Mouse (Mus musculus) liver, embryonic 12.5 days (tissue): ENCODE measurements around the gene Phlda2. TPM values are rescaled to one million over a fixed set of nuclear protein-coding genes. Genes with fewer than 3 reads are reported as not detected.

Source experiments
- ATAC-seq: fragments of 200-750 bp; cut with Nextera tagmentation; 2 replicates; pipeline ENCODE4 v1.8.0; 2017; ENCODE audit warnings: moderate number of reproducible peaks, mild to moderate bottlenecking, moderate library complexity
- H3K27ac ChIP-seq: fragments of 300-500 bp; sonication (generic); 2 replicates; pipeline ENCODE4 v1.5.1; 2016; ENCODE audit warnings: mild to moderate bottlenecking
- H3K27me3 ChIP-seq: fragments of 300-500 bp; sonication (generic); replicated peaks from 2 replicates; pipeline ENCODE4 v1.6.1; 2016; ENCODE audit warnings: mild to moderate bottlenecking, moderate library complexity
- H3K36me3 ChIP-seq: fragments of 300-500 bp; sonication (generic); 2 replicates; pipeline ENCODE4 v1.6.1; 2016; ENCODE audit warnings: mild to moderate bottlenecking, moderate library complexity
- H3K4me1 ChIP-seq: fragments of 300-500 bp; sonication (generic); 2 replicates; pipeline ENCODE4 v1.6.1; 2016
- H3K4me2 ChIP-seq: fragments of 300-500 bp; sonication (generic); 2 replicates; pipeline ENCODE4 v1.6.1; 2016; ENCODE audit warnings: mild to moderate bottlenecking, moderate library complexity
- H3K4me3 ChIP-seq: fragments of 300-500 bp; sonication (generic); 2 replicates; pipeline ENCODE4 v1.5.1; 2016; ENCODE audit warnings: mild to moderate bottlenecking, moderate library complexity
- H3K9ac ChIP-seq: fragments of 300-500 bp; sonication (generic); 2 replicates; pipeline ENCODE4 v1.6.1; 2016; ENCODE audit warnings: mild to moderate bottlenecking, moderate library complexity
- H3K9me3 ChIP-seq: fragments of 300-500 bp; sonication (generic); replicated peaks from 2 replicates; pipeline ENCODE4 v1.6.1; 2016; ENCODE audit warnings: mild to moderate bottlenecking, moderate library complexity
- WGBS: fragments of 180-500 bp; shearing (Covaris S2); methylation state at CpG from one replicate; pipeline ENCODE4 v1.1.7; 2016; ENCODE audit not compliant: insufficient replicate concordance; 5-methylcytosine and 5-hydroxymethylcytosine counted together
- polyA plus RNA-seq: library from polyadenylated mRNA; unstranded; fragments of >200 nt; fragmentation: Nextera tagmentation; extraction: Ambion mirVana; gene quantifications from 2 replicates; pipeline ENCODE4 v1.2.1, GENCODE M21; 2016

Gene Phlda2
- polyA plus RNA-seq, 1 experiment from 2014 or later, result 18.1 TPM

DNA sequence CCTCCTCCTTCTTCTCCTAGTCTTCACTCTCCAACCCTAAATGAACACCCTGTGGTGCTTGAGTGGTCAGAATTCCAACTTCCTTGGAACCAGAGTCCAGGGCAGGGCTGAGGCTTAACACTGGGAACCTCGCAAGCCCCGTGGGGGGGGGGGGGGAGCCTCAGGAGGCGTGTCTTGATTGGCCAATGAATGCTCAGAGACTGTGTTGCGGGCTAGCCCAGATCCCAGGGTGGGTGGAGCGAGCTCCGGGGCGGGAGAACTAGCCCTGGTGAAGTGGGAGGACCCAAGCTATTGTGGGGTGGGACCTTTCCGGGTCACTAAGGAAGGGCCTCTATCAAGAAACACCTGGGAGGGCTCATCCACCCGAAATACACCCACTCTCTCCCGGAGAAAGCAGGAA lies 28.1 kb downstream of the Phlda2 start:
- no peak overlapping the region for H3K4me2 ChIP-seq
- no peak overlapping the region for H3K27ac ChIP-seq

DNA sequence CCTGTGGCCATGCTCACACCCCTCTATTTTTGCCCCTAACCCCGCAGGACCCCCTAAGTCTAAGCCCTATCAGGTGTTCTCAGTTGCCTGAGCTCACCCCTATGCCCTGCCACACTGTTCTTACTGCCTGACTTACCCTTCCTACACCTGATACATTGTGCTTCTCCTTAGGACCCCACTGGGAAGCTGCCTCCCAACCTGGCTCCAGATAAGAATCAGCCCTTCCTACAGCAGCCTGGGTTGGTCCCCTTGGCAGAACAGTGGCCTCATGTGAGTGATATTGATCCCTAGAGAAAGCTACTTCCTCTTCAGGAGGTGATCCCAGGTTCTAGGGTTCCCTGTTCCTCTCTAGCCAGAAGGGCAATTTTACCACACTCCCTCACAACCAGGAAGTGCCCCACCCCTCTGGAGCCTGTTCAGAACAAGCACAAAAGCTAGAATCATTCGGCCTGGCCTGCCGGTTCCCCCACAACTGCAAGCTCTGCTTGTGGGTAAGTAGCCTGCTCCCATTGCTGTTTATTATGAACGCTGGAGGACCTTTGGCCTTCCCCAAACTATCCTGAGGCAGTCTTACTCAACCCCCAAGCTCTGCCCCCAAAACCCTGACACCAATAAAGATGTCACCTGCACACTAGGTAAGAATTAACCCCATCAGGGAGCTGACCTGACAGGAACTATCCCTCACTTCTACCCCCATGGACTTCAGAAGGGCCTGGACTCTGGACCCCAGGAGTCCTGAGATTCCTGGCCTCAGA lies 29.4 kb downstream of the Phlda2 start, which contains the start of gene Slc22a18:
Slc22a18 (plus strand) TSS at position 390 of the 755 bp plus-strand sequence.
- no peak for ATAC-seq
- Histone ChIP-seq H3K4me1 (peaks cover 25% of the 10 kb centered on the region), H3K4me2 (peak within 1 kb of the TSS; percentile 34), H3K9me3 (no peaks in the 10 kb centered on the region), H3K4me3 (no peak within 1 kb of the TSS; the same call in 1 of the 2 replicates), H3K27me3 (peaks cover 11% of the 10 kb centered on the region; the same call in 1 of the 2 replicates), H3K36me3 (no peaks in the 10 kb centered on the region), H3K9ac (peak within 1 kb of the TSS; percentile 14; the same call in 1 of the 2 replicates), H3K27ac (no peak within 1 kb of the TSS)
- 26% methylated on average over 4 of the region's 4 CpGs for WGBS

More for the DNA sequence above, 28.1 kb downstream of the Phlda2 start:
- 17% methylated on average over 10 of the region's 10 CpGs for WGBS
- Histone ChIP-seq H3K27me3 (peaks cover 10% of the 10 kb centered on the region; the same call in 1 of the 2 replicates), H3K4me3 (no peak overlapping the region), H3K9ac (no peak overlapping the region), H3K4me1 (peaks cover 20% of the 10 kb centered on the region), H3K9me3 (no peaks in the 10 kb centered on the region), H3K36me3 (no peaks in the 10 kb centered on the region)
- peak; percentile 30; the same call in 1 of the 2 replicates for ATAC-seq

DNA sequence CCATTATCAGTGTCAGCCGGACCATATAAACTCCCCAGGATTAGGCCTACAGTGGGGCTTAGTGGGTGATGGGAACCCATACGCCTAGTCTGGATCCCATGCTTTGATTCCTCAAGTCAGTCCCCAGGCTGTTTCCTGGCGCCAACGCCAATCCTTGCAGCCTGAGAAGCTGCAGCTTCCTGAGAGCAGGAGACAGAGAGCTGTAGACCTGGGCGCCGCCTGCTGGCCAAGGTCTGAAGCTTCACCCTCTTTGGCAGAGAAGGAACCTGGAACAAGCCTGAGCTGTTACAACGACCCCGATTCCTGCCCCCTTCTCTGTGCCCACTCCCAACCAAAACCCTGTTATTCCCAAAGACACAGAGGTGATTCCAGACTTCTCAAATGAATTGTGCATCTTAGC lies 33.0 kb downstream of the Phlda2 start:
- Histone ChIP-seq H3K4me3 (no peak overlapping the region), H3K9ac (no peak overlapping the region), H3K4me2 (no peak overlapping the region), H3K4me1 (peaks cover 27% of the 10 kb centered on the region), H3K27me3 (peaks cover 40% of the 10 kb centered on the region), H3K36me3 (no peaks in the 10 kb centered on the region), H3K27ac (no peak overlapping the region), H3K9me3 (no peaks in the 10 kb centered on the region)
- no peak for ATAC-seq
- WGBS, result 18% methylated on average over 8 of the region's 8 CpGs

DNA sequence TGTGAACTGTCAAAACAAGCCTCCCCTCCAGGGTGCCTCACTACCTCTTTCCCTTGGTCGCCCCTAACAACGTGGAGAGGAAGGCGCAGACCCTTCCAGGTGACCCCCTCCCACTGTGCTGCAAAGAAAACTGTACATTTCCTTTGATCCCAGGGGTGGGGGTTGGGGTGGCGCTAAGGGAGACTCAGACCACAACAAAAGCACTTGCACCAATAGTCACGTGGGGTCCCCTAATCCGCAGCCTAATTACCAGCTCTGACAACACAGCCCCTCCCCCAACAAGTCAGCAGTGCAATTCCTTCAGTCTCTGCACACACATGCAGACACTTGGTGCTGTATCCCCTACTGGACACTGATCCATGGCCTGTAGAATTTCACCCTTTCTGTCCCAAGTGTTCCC lies 35.2 kb downstream of the Phlda2 start:
- no peak for ATAC-seq
- Histone ChIP-seq H3K27ac (no peak overlapping the region), H3K9ac (no peak overlapping the region), H3K36me3 (no peaks in the 10 kb centered on the region), H3K9me3 (no peaks in the 10 kb centered on the region), H3K4me1 (peaks cover 21% of the 10 kb centered on the region), H3K27me3 (peaks cover 63% of the 10 kb centered on the region), H3K4me2 (no peak overlapping the region), H3K4me3 (no peak overlapping the region)
- WGBS, result 21% methylated on average over 6 of the region's 6 CpGs

DNA sequence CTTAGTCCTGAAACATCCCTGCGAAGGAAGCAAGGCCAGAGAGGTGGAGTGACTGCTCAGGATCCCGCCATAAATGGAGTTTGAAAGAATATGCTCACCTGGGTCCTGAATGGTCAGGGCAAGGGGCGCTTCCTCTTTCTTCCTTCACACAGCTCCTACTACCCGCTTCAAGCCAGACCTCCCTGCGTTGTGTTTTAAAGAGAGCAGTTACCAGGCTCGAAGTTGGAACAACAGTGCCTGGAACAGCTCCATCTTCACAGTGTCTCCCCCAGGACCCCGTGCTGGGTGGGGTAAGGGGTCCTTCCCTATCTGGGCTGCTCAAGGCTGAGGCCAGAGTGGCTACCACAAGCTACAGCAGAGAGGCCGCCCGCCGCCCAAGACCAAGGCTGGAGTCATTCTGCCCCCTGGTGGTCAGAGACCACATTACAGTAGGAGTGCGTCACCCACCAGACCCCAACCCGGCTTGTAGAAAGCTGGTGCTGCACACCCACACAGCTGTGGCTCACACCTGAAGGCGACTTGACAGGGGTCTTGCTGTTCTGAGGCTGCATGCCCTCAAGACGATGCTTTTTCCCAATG lies 36.8 kb downstream of the Phlda2 start:
- Histone ChIP-seq H3K27me3 (peaks cover 78% of the 10 kb centered on the region), H3K36me3 (no peaks in the 10 kb centered on the region), H3K4me2 (0 out of 2 replicates have a peak overlapping the region, but pooled peaks have one; percentile 1), H3K4me1 (peaks cover 24% of the 10 kb centered on the region), H3K27ac (no peak overlapping the region), H3K9ac (no peak overlapping the region), H3K9me3 (peaks cover 9% of the 10 kb centered on the region), H3K4me3 (no peak overlapping the region)
- WGBS, result 21% methylated on average over 14 of the region's 14 CpGs
- ATAC-seq, result no peak; the same call in 1 of the 2 replicates

DNA sequence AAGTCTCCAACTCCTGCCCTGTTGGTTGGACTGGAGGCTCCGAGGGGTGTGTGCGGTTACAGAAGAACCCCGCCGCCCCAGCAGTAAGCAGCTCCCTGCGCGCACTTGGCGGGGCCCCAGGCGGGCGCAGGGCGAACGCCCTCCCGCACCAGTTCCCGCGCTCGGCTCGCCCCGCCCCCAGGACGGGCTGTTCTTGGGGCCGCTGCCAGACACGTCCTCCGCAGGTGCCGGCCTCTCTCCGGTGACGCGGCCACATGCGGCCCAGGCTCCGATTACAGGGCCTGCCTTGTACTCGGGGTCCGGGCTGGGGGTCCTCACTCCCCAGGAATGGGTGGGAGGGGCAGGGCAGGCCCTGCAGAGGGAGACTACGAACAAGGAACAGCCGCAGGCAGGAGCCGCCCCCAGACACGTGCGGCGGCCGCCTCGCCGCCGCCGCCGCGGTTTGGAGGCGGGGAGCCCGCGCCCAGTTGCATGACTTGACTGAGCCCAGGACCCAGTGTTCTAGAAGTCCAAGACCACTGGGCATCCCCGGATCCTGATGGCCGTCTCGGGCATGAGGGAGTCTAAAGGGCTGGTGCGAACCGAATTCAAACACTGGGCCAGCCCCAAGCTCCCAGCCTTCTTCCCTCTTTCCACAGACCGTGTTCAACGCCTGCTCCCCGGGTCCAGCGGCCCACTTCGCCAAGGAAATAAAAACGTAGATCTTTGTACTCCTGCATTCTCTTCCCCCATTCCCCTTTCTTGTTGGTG lies 38.0 kb downstream of the Phlda2 start:
- H3K27me3 ChIP-seq, result peaks cover 90% of the 10 kb centered on the region
- H3K36me3 ChIP-seq, result 0 out of 2 replicates have a peak, but pooled peaks cover 3% of the 10 kb centered on the region
- peaks cover 33% of the 10 kb centered on the region for H3K4me1 ChIP-seq
- H3K4me3 ChIP-seq, result peak overlapping the region; percentile 47
- H3K4me2 ChIP-seq, result peak overlapping the region; percentile 70
- peak overlapping the region; percentile 55; the same call in 1 of the 2 replicates for H3K27ac ChIP-seq
- WGBS, result 21% methylated on average over 56 of the region's 56 CpGs
- ATAC-seq, result peak; percentile 9; the same call in 1 of the 2 replicates
- peak overlapping the region; percentile 40 for H3K9ac ChIP-seq
- H3K9me3 ChIP-seq, result peaks cover 21% of the 10 kb centered on the region

DNA sequence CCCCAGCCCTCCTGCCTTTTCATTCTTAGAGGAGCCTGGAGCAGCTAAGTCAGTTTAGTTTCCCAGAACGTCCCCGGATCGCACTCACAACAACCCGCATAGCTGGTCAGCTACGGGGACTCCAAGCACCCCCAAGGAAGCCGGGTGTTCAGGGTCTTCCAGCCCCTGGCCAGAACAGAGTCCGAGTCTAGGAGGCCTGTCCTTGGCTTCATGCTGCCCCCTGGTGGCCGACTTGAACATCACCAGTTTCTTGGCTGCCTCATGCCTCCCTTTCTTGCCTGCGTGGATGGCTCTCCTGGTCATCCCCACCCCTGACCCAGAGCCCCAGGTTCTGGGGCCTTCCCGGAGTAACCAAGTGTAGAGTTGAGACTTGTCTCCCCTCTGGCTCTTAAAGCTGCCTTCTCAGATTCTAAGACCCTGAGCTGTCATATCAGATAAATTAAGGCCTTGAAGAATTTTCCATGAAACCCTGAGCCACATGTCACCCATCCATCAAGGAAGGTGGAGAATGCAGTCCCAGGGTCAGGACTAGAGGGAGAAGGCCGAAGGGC lies 39.0 kb downstream of the Phlda2 start:
- WGBS, result 25% methylated on average over 11 of the region's 11 CpGs
- Histone ChIP-seq H3K36me3 (peaks cover 6% of the 10 kb centered on the region; the same call in 1 of the 2 replicates), H3K4me1 (peaks cover 28% of the 10 kb centered on the region), H3K4me3 (no peak overlapping the region), H3K27ac (0 out of 2 replicates have a peak overlapping the region, but pooled peaks have one; percentile 55), H3K9me3 (peaks cover 32% of the 10 kb centered on the region), H3K4me2 (no peak overlapping the region), H3K27me3 (peaks cover 99% of the 10 kb centered on the region), H3K9ac (no peak overlapping the region)
- ATAC-seq, result no peak

DNA sequence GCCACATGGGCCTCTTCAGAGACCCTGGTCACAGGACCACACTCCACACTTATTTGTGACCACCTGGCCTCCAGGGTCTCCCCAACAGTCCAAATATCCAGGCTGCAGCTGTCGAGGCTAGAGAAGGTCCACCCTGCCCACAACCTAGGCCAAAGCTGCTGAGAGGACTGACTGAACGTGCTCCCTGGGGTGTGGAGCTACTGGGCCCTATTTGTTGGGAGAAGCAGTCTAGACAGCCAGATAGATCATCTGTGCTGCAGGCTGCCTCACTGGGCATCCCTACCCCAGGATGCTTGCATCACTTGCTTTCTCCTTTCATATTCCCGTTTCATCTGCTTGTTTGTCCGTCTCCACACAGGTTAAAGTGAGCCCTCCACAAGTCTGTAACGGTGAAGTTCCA lies 40.4 kb downstream of the Phlda2 start:
- Histone ChIP-seq H3K27ac (no peak overlapping the region), H3K36me3 (peaks cover 6% of the 10 kb centered on the region; the same call in 1 of the 2 replicates), H3K9me3 (peaks cover 34% of the 10 kb centered on the region), H3K4me2 (no peak overlapping the region), H3K27me3 (peaks cover 99% of the 10 kb centered on the region), H3K9ac (no peak overlapping the region), H3K4me1 (peaks cover 25% of the 10 kb centered on the region), H3K4me3 (no peak overlapping the region)
- no peak for ATAC-seq
- 64% methylated on average over 5 of the region's 5 CpGs for WGBS

DNA sequence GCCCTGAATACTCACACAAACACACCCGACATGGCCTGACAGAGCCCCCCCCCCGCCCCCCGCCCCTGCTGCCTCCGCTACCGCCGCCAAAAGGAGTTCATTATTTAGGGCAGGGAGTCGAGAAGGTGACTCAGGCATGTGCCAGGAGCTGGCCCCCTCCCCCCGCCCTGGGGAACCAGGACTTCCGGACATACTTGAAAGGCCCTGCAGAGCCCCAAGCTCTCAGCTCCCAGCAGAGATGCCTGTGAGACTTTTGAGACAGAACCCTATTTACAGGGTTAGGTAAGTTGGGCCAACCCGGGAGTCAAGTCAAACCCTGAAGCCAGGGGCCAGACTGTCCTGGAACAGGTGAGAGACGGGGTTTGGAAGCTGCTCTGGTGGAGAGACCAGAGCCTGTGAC lies 41.0 kb downstream of the Phlda2 start:
- ATAC-seq, result no peak
- Histone ChIP-seq H3K4me1 (peaks cover 24% of the 10 kb centered on the region), H3K27ac (no peak overlapping the region), H3K36me3 (peaks cover 6% of the 10 kb centered on the region; the same call in 1 of the 2 replicates), H3K4me3 (no peak overlapping the region), H3K9ac (no peak overlapping the region), H3K4me2 (peak overlapping the region; percentile 68; the same call in 1 of the 2 replicates), H3K27me3 (peaks cover 100% of the 10 kb centered on the region), H3K9me3 (peaks cover 34% of the 10 kb centered on the region)
- WGBS, result 36% methylated on average over 11 of the region's 11 CpGs

DNA sequence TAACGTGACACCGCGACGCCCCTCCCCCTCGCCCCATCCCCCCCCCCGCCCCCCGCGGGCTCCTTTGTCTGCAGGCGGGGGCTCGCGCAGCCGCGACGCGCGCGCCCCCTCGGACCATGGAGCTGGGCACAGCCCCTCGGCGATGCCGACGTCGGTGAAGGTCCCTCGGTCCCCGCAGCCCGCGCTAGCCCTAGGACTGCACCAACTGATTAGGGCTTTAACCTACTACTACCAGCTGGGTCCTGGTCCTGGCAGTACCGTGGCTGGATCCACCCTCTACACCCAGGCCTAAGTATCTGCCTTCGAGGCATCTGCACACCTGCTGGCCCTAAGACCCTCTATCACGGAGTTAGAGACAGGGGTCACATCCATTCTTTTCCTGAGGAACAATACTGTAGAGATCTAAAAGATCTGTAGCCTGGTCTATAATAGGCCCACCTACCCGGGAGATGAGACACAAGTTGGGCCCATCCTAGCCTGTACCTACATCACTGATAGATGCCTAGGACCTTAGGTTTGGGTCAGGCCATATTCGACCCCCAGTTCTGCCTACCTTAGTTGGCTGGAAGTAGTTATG lies 41.6 kb downstream of the Phlda2 start:
- 26% methylated on average over 19 of the region's 32 CpGs for WGBS

DNA sequence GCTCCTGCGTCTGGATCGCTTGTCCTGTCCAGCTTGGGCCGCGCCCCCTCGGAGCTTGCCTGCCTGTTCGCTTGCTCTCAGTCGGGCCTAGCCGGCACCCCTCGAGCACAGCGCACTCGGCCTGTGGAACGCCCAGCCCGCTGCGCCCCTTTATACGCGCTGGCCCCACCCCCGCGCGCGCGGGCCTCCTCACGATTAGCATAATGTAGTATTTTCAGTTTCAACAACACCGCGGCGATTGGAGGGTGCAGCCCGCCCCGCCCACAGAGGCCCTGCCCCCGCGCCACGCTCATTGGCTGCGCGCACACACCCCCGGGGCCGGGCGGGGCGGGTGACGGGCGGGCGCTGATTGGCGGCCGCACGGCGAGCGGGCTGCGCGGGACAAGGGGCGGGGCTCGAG lies 42.1 kb downstream of the Phlda2 start, which contains the start of gene Cdkn1c:
Cdkn1c (minus strand) TSS at position 177 of the 400 bp plus-strand sequence.
- peaks cover 100% of the 10 kb centered on the region for H3K27me3 ChIP-seq
- peaks cover 6% of the 10 kb centered on the region; the same call in 1 of the 2 replicates for H3K36me3 ChIP-seq
- peak within 1 kb of the TSS; percentile 19 for H3K9ac ChIP-seq
- H3K27ac ChIP-seq, result peak within 1 kb of the TSS; percentile 50; the same call in 1 of the 2 replicates
- H3K4me3 ChIP-seq, result peak within 1 kb of the TSS; percentile 51
- WGBS, result 13% methylated on average over 43 of the region's 48 CpGs
- H3K4me1 ChIP-seq, result peaks cover 24% of the 10 kb centered on the region
- ATAC-seq, result peak; percentile 89
- H3K9me3 ChIP-seq, result peaks cover 34% of the 10 kb centered on the region
- H3K4me2 ChIP-seq, result peak within 1 kb of the TSS; percentile 68

More for the DNA sequence above, 41.6 kb downstream of the Phlda2 start:
- Histone ChIP-seq H3K4me2 (peak overlapping the region; percentile 68), H3K4me3 (peak overlapping the region; percentile 51), H3K36me3 (peaks cover 6% of the 10 kb centered on the region; the same call in 1 of the 2 replicates), H3K9me3 (peaks cover 34% of the 10 kb centered on the region), H3K9ac (peak overlapping the region; percentile 3; the same call in 1 of the 2 replicates), H3K27ac (no peak overlapping the region), H3K4me1 (peaks cover 24% of the 10 kb centered on the region), H3K27me3 (peaks cover 100% of the 10 kb centered on the region)
- peak; percentile 35 for ATAC-seq
